Mouse (Mus musculus) ZHBTc4 (cell line): ENCODE results near the gene Tshr.
A peak's percentile ranks its signal among the peaks of the same experiment; 100 is the strongest.

Experiments
- DNase-seq: peaks from one replicate; pipeline ENCODE4 v3.0.0-alpha.2; 2011; ENCODE audit warnings: low read depth, low spot score

The Tshr gene

GRCm38 (mm10) chr12:91587491-91588033, 203.2 kb downstream of the Tshr start:
- no peak for DNase-seq

GRCm38 (mm10) chr12:91588176-91588669, 203.9 kb downstream of the Tshr start:
- DNase-seq: peak; percentile 96

DNA sequence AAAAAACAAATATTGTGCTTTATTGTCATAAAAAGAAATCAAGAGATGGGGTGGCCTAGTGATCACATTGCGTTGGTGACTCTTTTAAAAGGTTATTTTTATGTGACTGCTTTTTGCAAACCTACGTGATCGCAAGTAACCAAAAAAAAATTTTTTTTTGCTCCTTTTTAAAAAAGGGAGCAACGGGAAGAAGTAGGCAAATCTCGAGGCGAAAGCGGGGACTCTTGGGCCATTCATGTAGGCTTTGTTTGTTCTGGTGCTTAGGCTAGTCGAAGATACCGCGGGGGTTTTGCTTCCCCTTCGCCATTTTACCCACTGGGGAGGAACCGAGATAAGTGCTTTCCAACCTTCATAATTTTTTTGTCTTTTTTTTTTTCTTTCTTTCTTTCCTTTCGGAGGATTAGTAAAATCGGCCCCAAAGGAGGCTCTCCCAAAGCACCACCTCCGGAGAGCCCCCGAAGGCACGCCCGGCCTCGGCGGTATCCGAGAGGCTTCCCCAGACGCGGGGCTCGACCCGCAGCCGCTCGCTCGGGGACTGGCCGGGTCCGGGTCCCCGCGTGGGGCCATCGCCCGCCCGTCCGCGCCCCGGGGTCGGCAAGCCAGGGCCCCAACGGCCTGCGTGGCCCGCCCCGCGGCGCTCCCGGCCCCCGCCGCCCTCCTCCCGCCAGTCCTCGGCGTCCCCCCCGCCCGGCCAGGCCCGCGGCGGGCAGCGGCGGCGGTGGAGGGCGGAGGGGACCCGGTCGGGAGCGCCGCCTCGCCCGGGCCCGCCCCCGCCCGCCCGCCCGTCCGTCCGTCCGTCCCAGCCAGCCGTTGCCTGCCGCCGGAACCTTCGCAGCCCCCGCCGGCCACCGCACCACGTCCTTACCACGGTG, 204.5 kb downstream of the Tshr start:
- DNase-seq: peak; percentile 54

DNA sequence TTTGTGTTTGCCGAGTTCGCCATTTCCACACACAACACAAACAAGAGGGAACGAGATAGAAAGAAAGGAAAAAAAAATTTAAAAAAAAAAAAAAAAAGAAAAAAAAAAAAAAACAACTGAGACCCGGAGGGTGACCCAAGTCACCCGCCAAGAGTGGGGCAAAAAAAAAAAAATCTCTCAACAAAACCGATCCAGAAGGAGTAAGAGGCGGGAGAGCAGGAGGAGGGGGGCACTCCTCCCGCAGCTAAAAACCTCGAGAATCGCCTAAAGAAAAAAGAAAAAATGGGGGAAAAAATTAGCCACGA, 205.1 kb downstream of the Tshr start:
- no peak for DNase-seq

DNA sequence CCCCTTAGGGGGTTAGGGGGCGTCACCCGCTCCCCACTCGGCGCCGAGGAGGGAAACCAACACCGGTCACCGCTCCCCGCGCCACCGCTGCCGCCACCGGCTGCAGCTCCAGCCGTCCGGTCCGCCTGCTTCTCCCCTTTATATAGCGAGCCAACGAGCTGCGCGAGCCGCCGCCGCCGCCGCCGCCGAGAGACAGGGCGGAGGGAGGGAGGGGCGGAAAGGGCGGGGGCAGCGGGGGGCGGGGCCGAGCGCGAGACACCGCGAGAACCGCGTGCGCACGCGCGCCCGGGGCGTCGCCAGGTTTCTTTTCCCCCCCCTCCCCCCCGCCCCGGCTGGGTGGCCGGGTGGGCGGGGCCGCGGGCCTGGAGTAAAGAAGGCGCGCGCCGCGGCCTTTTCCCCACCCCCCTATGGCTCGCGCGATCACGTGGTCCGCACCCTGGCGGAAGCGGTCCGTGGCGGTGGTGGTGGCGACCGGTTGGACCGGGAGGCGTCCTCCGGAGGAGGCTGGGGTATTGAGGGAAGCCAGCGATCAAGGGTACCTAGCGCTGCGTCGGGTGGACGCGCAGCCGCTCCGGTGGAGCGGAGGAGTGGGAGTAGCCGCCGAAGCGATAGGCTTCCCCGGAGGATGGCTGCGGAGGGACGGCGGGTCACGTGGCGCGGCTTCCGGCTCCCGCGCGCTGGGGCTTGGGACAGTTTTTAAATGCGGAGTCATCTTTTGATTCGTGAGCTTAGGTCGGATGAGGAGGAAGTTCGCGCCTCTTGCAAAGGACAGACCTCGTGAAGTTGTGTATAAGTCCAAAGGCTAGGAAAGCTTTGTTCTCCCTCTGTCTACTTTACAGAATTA, 205.7 kb downstream of the Tshr start, which contains the start of gene Gtf2a1:
Gene Gtf2a1, minus strand, starts transcription at position 641 of the 844 bp plus-strand sequence.
- peak; percentile 97 for DNase-seq

GRCm38 (mm10) chr12:91590716-91591115, 206.4 kb downstream of the Tshr start:
- peak; percentile 50 for DNase-seq

- DNase-seq: no peak
These were observed 206.8 kb downstream of the Tshr start for GRCm38 (mm10) chr12:91591191-91591590.

DNA sequence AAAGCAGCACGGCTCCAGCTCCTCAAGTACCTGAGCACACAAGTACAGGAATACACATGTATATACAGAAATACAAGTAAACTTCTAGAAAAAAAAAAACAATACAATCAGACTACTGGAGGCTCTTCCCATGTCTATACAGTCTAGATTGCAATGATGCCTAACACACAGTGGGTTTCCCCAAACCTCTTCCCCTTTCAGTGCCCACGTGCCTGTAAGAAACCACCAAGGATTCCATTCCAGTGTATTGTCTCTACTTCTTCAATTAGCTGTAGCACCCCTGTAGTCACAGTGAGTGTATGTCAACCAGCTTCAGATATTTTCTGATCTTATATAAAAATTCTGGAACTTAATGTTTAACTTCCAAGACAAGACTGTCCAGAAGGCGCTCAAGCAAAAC, 207.8 kb downstream of the Tshr start:
- DNase-seq: no peak
